Comparison of ENCODE assay signal across 10 mouse cellular contexts in genomic region chr13:70604723-70605122, GRCm38 (mm10). TPM values are rescaled to one million over a fixed set of nuclear protein-coding genes. Genes with fewer than 3 reads are reported as not detected.
DNase-seq lines count a peak whose midpoint lies in the region; ATAC-seq and TF ChIP-seq lines count a peak whose summit lies in the region.
"Had no signal": no experiment of that assay in that cellular context is flagged by ENCODE, and none has a peak within 500 bp of the region (broad histone marks: within the 10 kb centered on the region; RNA-seq: fewer than 3 reads in every experiment).

No protein-coding gene starts in this region.

- no peaks in the 10 kb centered on the region for H3K4me1 ChIP-seq in forebrain, postnatal 0 days (ENCODE audit: insufficient read depth)
- H3K4me1 ChIP-seq in forebrain, embryonic 15.5 days = no peaks in the 10 kb centered on the region
- H3K4me1 ChIP-seq in embryonic fibroblast, embryonic 13.5 days (ENCODE audit: control insufficient read depth, insufficient read depth, low read length) = peaks cover 3% of the 10 kb centered on the region; the same call in 1 of the 2 replicates
- H3K4me1 ChIP-seq: limb, embryonic 10.5 days had no signal

- H3K9me3 ChIP-seq in forebrain, postnatal 0 days (ENCODE audit: low read length) = no peaks in the 10 kb centered on the region
- no peaks in the 10 kb centered on the region for H3K9me3 ChIP-seq in forebrain, embryonic 15.5 days
- H3K9me3 ChIP-seq: limb, embryonic 10.5 days; megakaryocyte, embryonic 14.5 days had no signal

- H3K4me2 ChIP-seq in forebrain, postnatal 0 days (ENCODE audit: low read depth) = no peak overlapping the region
- H3K4me2 ChIP-seq in forebrain, embryonic 15.5 days (replicated peaks) = no peak overlapping the region

- no peak overlapping the region for H3K4me3 ChIP-seq in forebrain, postnatal 0 days (ENCODE audit: low read depth, low read length)
- no peak overlapping the region for H3K4me3 ChIP-seq in forebrain, embryonic 15.5 days
- H3K4me3 ChIP-seq in left cerebral cortex, adult 2 months = no peak overlapping the region
- H3K4me3 ChIP-seq in embryonic fibroblast, embryonic 13.5 days (ENCODE audit: insufficient read depth, low read length) = no peak overlapping the region
- H3K4me3 ChIP-seq: limb, embryonic 10.5 days; megakaryocyte, embryonic 14.5 days had no signal

- no peak for DNase-seq in forebrain, postnatal 0 days
- no peak for DNase-seq in left cerebral cortex, adult 2 months (ENCODE audit: extremely low spot score in 1 of 2, low spot score in 2 of 2)
- no peak for DNase-seq in left cerebral cortex, postnatal 25 days (ENCODE audit: low spot score in 2 of 2)
- peak; percentile 22 for DNase-seq in A20 (ENCODE audit: low read depth, low spot score)
- no peak for DNase-seq in right cerebral cortex, postnatal 14 days
- no peak for DNase-seq in layer of hippocampus, adult 11-12 months (ENCODE audit: low spot score)

- ATAC-seq in forebrain, postnatal 0 days = peak; percentile 41
- no peak for ATAC-seq in forebrain, embryonic 15.5 days (replicated peaks)

- intact Hi-C loops in left cerebral cortex, adult 2 months (cut with DNase I) = no loop called here
- intact Hi-C loops in left cerebral cortex, postnatal 25 days (cut with DNase I) = no loop called here

- WGBS in forebrain, postnatal 0 days = 80% methylated on average over 8 of the region's 8 CpGs
- 81% methylated on average over 8 of the region's 8 CpGs for WGBS in forebrain, embryonic 15.5 days

- H3K27ac ChIP-seq in forebrain, postnatal 0 days (ENCODE audit: low read depth, low read length) = no peak overlapping the region
- no peak overlapping the region for H3K27ac ChIP-seq in forebrain, embryonic 15.5 days (replicated peaks)
- no peak overlapping the region for H3K27ac ChIP-seq in left cerebral cortex, adult 2 months
- H3K27ac ChIP-seq in embryonic fibroblast, embryonic 13.5 days (ENCODE audit: insufficient read depth, low read length) = no peak overlapping the region
- H3K27ac ChIP-seq: limb, embryonic 10.5 days had no signal

- peaks cover 90% of the 10 kb centered on the region for H3K36me3 ChIP-seq in forebrain, postnatal 0 days (ENCODE audit: insufficient read depth)
- H3K36me3 ChIP-seq in forebrain, embryonic 15.5 days = peaks cover 90% of the 10 kb centered on the region

- TF ChIP-seq CTCF in forebrain, postnatal 0 days (IDR thresholded peaks at IDR 0.05; ENCODE audit: low read depth) = peak; percentile 41; the same call in 1 of the 2 replicates
- peak; percentile 47 for TF ChIP-seq CTCF in left cerebral cortex, adult 2 months (IDR thresholded peaks at IDR 0.05)
- peak; percentile 7; the same call in 1 of the 2 replicates for TF ChIP-seq CTCF in embryonic fibroblast, embryonic 13.5 days (IDR thresholded peaks at IDR 0.05; ENCODE audit: borderline replicate concordance, insufficient read depth, low read length)

- H3K27me3 ChIP-seq in forebrain, postnatal 0 days (ENCODE audit: insufficient read depth, low read length) = no peaks in the 10 kb centered on the region
- no peaks in the 10 kb centered on the region for H3K27me3 ChIP-seq in forebrain, embryonic 15.5 days
- H3K27me3 ChIP-seq: megakaryocyte, embryonic 14.5 days had no signal

- no peak overlapping the region for H3K9ac ChIP-seq in forebrain, postnatal 0 days
- no peak overlapping the region for H3K9ac ChIP-seq in forebrain, embryonic 15.5 days (replicated peaks)

- no peak for TF ChIP-seq POLR2A in embryonic fibroblast, embryonic 13.5 days (IDR thresholded peaks at IDR 0.05; ENCODE audit: low read depth, low read length)

RNA-seq across cellular contexts. Expression of gene Ice1, which starts 32.7 kb away (rescaled TPM):
- 68.0 and 82.5 TPM in 2 replicates for total RNA-seq in forebrain, postnatal 0 days (2014; rRNA removed)
- 18.4 and 21.0 TPM in 2 replicates for polyA plus RNA-seq in forebrain, postnatal 0 days (2015; fragmentation: Nextera tagmentation; extraction: Ambion mirVana)
- 31.3 and 31.4 TPM in 2 replicates for polyA plus RNA-seq in forebrain, embryonic 15.5 days (2015; fragmentation: Nextera tagmentation; extraction: Ambion mirVana)
- 10 to 100 TPM; 73.5 to 73.7 TPM for total RNA-seq in left cerebral cortex, adult 2 months (2021)
- 10 to 100 TPM; 60.7 to 69.3 TPM for total RNA-seq in left cerebral cortex, postnatal 25 days (2021)
- polyA plus RNA-seq in embryonic fibroblast, embryonic 13.5 days (2011; ENCODE audit: insufficient read length, low read depth, missing spikeins) = 44.4 and 52.2 TPM in 2 replicates
